Mouse (Mus musculus) ovary, postnatal 14 days (tissue): Measurements from ENCODE around the gene Pqlc2.

ENCODE experiments used
- DNase-seq: peaks from one replicate; pipeline ENCODE4 v3.0.0; 2022; ENCODE audit warnings: low spot score

Gene Pqlc2

GRCm38 (mm10) chr4:139310171-139310898, at the start of gene Pqlc2, which contains the start of gene Akr7a5:
Gene Pqlc2 (minus strand): TSS chr4:139310708.
Gene Akr7a5 (plus strand): TSS chr4:139310744.
- peak; percentile 99 for DNase-seq

GRCm38 (mm10) chr4:139357211-139357610, 46.7 kb upstream of the Pqlc2 start:
- no peak for DNase-seq

GRCm38 (mm10) chr4:139352832-139353231, 42.3 kb upstream of the Pqlc2 start:
- DNase-seq, result no peak

GRCm38 (mm10) chr4:139351931-139352711, 41.6 kb upstream of the Pqlc2 start, which contains the start of the genes Mrto4, Emc1 and Ubr4:
Gene Mrto4 (minus strand): TSS chr4:139352576.
Gene Emc1 (plus strand): TSS chr4:139352587.
Gene Ubr4 (plus strand): TSS chr4:139352609.
- DNase-seq, result peak; percentile 80

GRCm38 (mm10) chr4:139345416-139346019, 35.0 kb upstream of the Pqlc2 start:
- DNase-seq, result no peak

GRCm38 (mm10) chr4:139343718-139344117, 33.2 kb upstream of the Pqlc2 start:
- no peak for DNase-seq

GRCm38 (mm10) chr4:139341556-139342233, 31.2 kb upstream of the Pqlc2 start:
- peak; percentile 29 for DNase-seq

GRCm38 (mm10) chr4:139340835-139341234, 30.3 kb upstream of the Pqlc2 start:
- no peak for DNase-seq

- DNase-seq, result no peak
Measured at GRCm38 (mm10) chr4:139338145-139338544, 27.6 kb upstream of the Pqlc2 start.

- peak; percentile 73 for DNase-seq
Measured at GRCm38 (mm10) chr4:139336822-139337483, 26.4 kb upstream of the Pqlc2 start.

GRCm38 (mm10) chr4:139335507-139335906, 25.0 kb upstream of the Pqlc2 start:
- no peak for DNase-seq

- no peak for DNase-seq
Measured at GRCm38 (mm10) chr4:139334631-139335295, 24.3 kb upstream of the Pqlc2 start.

GRCm38 (mm10) chr4:139330605-139331004, 20.1 kb upstream of the Pqlc2 start:
- DNase-seq, result peak; percentile 64

GRCm38 (mm10) chr4:139319740-139320139, 9.2 kb upstream of the Pqlc2 start:
- DNase-seq, result no peak

GRCm38 (mm10) chr4:139318449-139318848, 7.9 kb upstream of the Pqlc2 start:
- no peak for DNase-seq

GRCm38 (mm10) chr4:139312632-139313031, 2.1 kb upstream of the Pqlc2 start:
- DNase-seq, result no peak

GRCm38 (mm10) chr4:139311707-139312106, 1.2 kb upstream of the Pqlc2 start:
- DNase-seq, result no peak

GRCm38 (mm10) chr4:139310899-139311701, 592 bp upstream of the Pqlc2 start:
- DNase-seq, result no peak

- no peak for DNase-seq
Measured at GRCm38 (mm10) chr4:139309651-139310050, 857 bp downstream of the Pqlc2 start.

- DNase-seq, result no peak
Measured at GRCm38 (mm10) chr4:139307916-139308315, 2.6 kb downstream of the Pqlc2 start.
